26 mouse cellular contexts compared by ENCODE assay signal in genomic region chr11:51962277-51962676, GRCm38 (mm10).
"Had no signal": no experiment of that assay in that cellular context is flagged by ENCODE, and none has a peak within 500 bp of the region (broad histone marks: within the 10 kb centered on the region; RNA-seq: fewer than 3 reads in every experiment).

No protein-coding gene starts in this region.

- H3K9me3 ChIP-seq: heart, embryonic 10.5 days; heart, embryonic 12.5 days; hindbrain, embryonic 13.5 days; hindbrain, embryonic 15.5 days; kidney, embryonic 15.5 days; limb, embryonic 10.5 days; liver, embryonic 13.5 days had no signal

- H3K36me3 ChIP-seq: heart, embryonic 10.5 days; heart, embryonic 12.5 days; hindbrain, embryonic 13.5 days; hindbrain, embryonic 15.5 days; kidney, embryonic 15.5 days; limb, embryonic 10.5 days; limb, embryonic 12.5 days; liver, embryonic 13.5 days had no signal

- DNase-seq: gastrocnemius, adult 2 months; gastrocnemius, postnatal 10 days; gastrocnemius, postnatal 25 days; heart, adult 11 months; heart, postnatal 14 days; heart, postnatal 36 days; kidney, adult 11 months; kidney, adult 2 months; kidney, adult 9 months; kidney, postnatal 14 days; kidney, postnatal 36 days; layer of hippocampus, adult 9-11 months; layer of hippocampus, postnatal 36 days; liver; liver, embryonic 13.5 days had no signal

- H3K27me3 ChIP-seq: hindbrain, embryonic 13.5 days; hindbrain, embryonic 15.5 days; kidney, embryonic 15.5 days; limb, embryonic 12.5 days; liver, embryonic 13.5 days had no signal

- H3K4me3 ChIP-seq: gastrocnemius, adult 2 months; heart, embryonic 10.5 days; heart, embryonic 12.5 days; hindbrain, embryonic 13.5 days; hindbrain, embryonic 15.5 days; kidney, embryonic 15.5 days; limb, embryonic 10.5 days; limb, embryonic 12.5 days; liver, embryonic 13.5 days had no signal

- H3K4me1 ChIP-seq: hindbrain, embryonic 13.5 days; kidney, embryonic 15.5 days; limb, embryonic 10.5 days; limb, embryonic 12.5 days had no signal

- H3K4me2 ChIP-seq: heart, embryonic 12.5 days; hindbrain, embryonic 13.5 days; hindbrain, embryonic 15.5 days; kidney, embryonic 15.5 days; limb, embryonic 12.5 days; liver, embryonic 11.5 days; liver, embryonic 13.5 days had no signal

- H3K27ac ChIP-seq: gastrocnemius, adult 2 months; heart, embryonic 10.5 days; hindbrain, embryonic 13.5 days; hindbrain, embryonic 15.5 days; hindbrain, postnatal 0 days; kidney, embryonic 15.5 days; kidney, postnatal 0 days; limb, embryonic 10.5 days; limb, embryonic 12.5 days; liver, embryonic 13.5 days had no signal

- ATAC-seq: hindbrain, postnatal 0 days; intestine, embryonic 16.5 days had no signal

- H3K9ac ChIP-seq: heart, embryonic 12.5 days; hindbrain, embryonic 13.5 days; hindbrain, embryonic 15.5 days; kidney, embryonic 15.5 days; limb, embryonic 12.5 days; liver, embryonic 13.5 days had no signal
